Mouse (Mus musculus): Measurements from ENCODE around the gene Dlx1. TPM values are rescaled to one million over a fixed set of nuclear protein-coding genes. Genes with fewer than 3 reads are reported as not detected.
A peak's percentile ranks its signal among the peaks of the same experiment; 100 is the strongest.

Gene Dlx1
- polyA plus RNA-seq, 1 experiment from 2014 or later = 232 TPM

DNA sequence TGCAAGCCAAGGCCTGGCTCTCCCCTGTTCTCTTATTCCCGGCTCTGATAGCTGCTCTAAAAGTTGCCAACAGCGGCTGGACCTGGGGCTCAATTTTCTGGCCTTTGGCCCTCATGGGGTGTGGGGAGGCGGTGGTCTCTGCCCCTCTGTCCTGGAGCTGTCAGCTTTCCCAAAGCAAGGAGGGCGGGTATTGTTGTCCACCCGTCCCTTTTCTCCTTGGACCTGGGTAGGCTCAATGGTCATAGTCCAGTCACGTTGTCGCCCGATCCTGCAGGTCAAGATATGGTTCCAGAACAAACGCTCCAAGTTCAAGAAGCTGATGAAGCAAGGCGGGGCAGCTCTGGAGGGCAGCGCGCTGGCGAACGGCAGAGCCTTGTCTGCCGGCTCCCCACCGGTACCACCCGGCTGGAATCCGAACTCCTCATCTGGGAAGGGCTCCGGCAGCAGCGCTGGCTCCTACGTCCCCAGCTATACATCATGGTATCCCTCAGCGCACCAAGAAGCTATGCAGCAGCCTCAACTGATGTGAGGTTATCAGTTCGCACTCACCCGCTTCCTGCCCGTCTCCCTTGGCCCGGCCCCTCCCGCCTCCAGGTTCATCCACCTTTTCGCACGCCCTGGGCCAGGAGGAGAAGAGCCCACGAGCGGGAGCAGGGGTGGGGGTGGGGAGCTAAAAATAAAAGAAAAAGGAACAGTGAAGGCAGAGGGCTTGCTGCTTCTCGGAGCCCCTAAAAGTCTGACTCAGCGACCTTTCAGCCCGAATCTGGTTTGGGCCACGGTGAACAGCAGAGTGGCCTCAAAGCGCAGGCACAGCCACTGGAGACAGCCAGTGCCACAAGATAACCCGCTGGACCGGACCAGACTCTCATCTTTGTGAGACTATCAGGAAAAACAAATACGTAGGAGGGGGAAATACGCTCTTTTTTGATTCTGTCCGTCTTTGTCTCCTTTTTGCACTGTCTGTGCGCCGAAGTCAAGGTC is 4.4 kb downstream of the Dlx1 start:
- Histone ChIP-seq H3K4me3 (replicated peaks; ENCODE audit: low read length) (peak overlapping the region; percentile 55), H3K27ac (ENCODE audit: low read length) (peak overlapping the region; percentile 97), H3K9me3 (ENCODE audit: control insufficient read depth, low read length) (no peaks in the 10 kb centered on the region), H3K4me1 (replicated peaks; ENCODE audit: control insufficient read depth, insufficient read depth, low read length) (peaks cover 16% of the 10 kb centered on the region), H3K9ac (replicated peaks; ENCODE audit: low read depth, low read length) (peak overlapping the region; percentile 75), H3K4me2 (ENCODE audit: low read length) (peak overlapping the region; percentile 71), H3K27me3 (replicated peaks; ENCODE audit: control insufficient read depth, insufficient read depth, low read length) (peaks cover 28% of the 10 kb centered on the region), H3K36me3 (ENCODE audit: control insufficient read depth, insufficient read depth) (no peaks in the 10 kb centered on the region)
- 2% methylated on average over 43 of the region's 43 CpGs for WGBS
- ATAC-seq = no peak

DNA sequence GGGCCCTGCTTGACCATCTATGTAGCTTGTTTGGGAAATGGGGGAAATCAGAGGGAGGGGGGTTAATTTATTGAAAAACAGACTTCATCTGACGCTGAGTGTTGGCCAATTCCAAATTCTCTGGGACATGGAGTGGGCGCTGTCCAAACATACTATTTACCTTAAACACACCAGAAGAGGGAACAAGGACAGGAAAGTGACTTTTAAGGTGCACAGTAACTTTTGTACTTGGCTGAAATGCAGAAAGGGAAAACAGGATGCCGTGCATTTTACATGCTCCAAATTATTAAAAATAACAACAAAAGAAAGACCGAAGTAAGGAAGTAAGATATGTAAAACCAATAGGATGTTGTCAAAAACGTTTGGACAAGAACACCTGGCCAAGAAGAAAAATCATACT is 5.2 kb downstream of the Dlx1 start:
- Histone ChIP-seq H3K36me3 (ENCODE audit: control insufficient read depth, insufficient read depth) (no peaks in the 10 kb centered on the region), H3K27me3 (replicated peaks; ENCODE audit: control insufficient read depth, insufficient read depth, low read length) (peaks cover 28% of the 10 kb centered on the region), H3K4me3 (replicated peaks; ENCODE audit: low read length) (peak overlapping the region; percentile 55), H3K27ac (ENCODE audit: low read length) (peak overlapping the region; percentile 97), H3K9ac (replicated peaks; ENCODE audit: low read depth, low read length) (peak overlapping the region; percentile 75), H3K4me2 (ENCODE audit: low read length) (peak overlapping the region; percentile 71), H3K9me3 (ENCODE audit: control insufficient read depth, low read length) (no peaks in the 10 kb centered on the region), H3K4me1 (replicated peaks; ENCODE audit: control insufficient read depth, insufficient read depth, low read length) (peaks cover 16% of the 10 kb centered on the region)
- 19% methylated on average over 5 of the region's 5 CpGs for WGBS
- ATAC-seq = no peak

DNA sequence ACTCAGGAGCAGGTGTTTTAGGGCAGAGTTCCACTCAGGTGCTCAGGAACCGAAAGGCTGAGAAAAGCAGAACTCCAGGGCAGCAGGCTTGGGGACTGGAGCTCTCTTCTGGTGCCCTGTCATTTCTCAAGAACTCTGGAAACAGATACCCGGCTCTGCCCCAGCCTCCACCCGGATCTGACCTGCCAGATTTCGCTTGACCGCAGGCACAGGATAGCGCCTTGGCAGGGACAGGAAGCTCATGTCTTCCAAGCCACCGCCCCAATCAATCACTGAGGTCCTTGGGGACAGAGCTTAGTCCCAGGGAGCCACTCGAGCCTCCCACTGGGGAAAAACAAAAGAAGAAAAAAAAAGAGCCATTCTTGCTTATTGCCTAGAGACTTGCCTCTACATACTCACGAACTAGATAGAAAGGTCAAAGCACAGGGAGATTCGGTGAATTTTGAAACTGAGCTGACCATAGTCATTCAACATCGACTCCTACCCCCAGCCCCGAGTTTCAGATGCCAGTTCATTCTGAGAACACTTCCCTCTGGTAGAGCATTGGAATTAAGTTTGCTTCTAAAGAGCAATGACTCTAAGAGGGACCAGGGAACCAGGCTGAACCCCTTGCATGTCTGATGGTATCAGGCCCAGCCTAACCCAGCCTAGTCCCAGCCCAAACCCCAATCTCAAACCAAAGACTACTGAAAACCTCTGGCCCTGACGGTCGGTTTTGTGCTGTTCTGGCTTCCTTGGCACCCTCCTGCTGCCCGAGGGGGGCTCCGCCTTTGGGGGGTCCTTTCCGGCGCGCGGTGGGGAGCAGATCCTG is 6.5 kb downstream of the Dlx1 start:
- WGBS = 2% methylated on average over 20 of the region's 20 CpGs
- ATAC-seq = no peak
- peak overlapping the region; percentile 55 for H3K4me3 ChIP-seq (replicated peaks; ENCODE audit: low read length)
- peak overlapping the region; percentile 71 for H3K4me2 ChIP-seq (ENCODE audit: low read length)
- peaks cover 11% of the 10 kb centered on the region; the same call in 1 of the 2 replicates for H3K4me1 ChIP-seq (replicated peaks; ENCODE audit: control insufficient read depth, insufficient read depth, low read length)
- no peaks in the 10 kb centered on the region for H3K9me3 ChIP-seq (ENCODE audit: control insufficient read depth, low read length)
- peaks cover 27% of the 10 kb centered on the region for H3K27me3 ChIP-seq (replicated peaks; ENCODE audit: control insufficient read depth, insufficient read depth, low read length)
- H3K27ac ChIP-seq (ENCODE audit: low read length) = peak overlapping the region; percentile 82
- no peaks in the 10 kb centered on the region for H3K36me3 ChIP-seq (ENCODE audit: control insufficient read depth, insufficient read depth)
- H3K9ac ChIP-seq (replicated peaks; ENCODE audit: low read depth, low read length) = peak overlapping the region; percentile 36

- H3K4me3 ChIP-seq (replicated peaks; ENCODE audit: low read length) = peak overlapping the region; percentile 57
- H3K4me1 ChIP-seq (replicated peaks; ENCODE audit: control insufficient read depth, insufficient read depth, low read length) = peaks cover 24% of the 10 kb centered on the region
- peak overlapping the region; percentile 79 for H3K4me2 ChIP-seq (ENCODE audit: low read length)
- no peaks in the 10 kb centered on the region for H3K9me3 ChIP-seq (ENCODE audit: control insufficient read depth, low read length)
- peak; percentile 22 for ATAC-seq
- peaks cover 23% of the 10 kb centered on the region for H3K27me3 ChIP-seq (replicated peaks; ENCODE audit: control insufficient read depth, insufficient read depth, low read length)
- H3K9ac ChIP-seq (replicated peaks; ENCODE audit: low read depth, low read length) = peak overlapping the region; percentile 66
- H3K36me3 ChIP-seq (ENCODE audit: control insufficient read depth, insufficient read depth) = no peaks in the 10 kb centered on the region
- 1% methylated on average over 43 of the region's 48 CpGs for WGBS
- peak overlapping the region; percentile 93 for H3K27ac ChIP-seq (ENCODE audit: low read length)
Measured at GRCm38 (mm10) chr2:71540611-71541417, 12.9 kb downstream of the Dlx1 start.

- peak; percentile 8; the same call in 1 of the 2 replicates for ATAC-seq
- Histone ChIP-seq H3K27me3 (replicated peaks; ENCODE audit: control insufficient read depth, insufficient read depth, low read length) (peaks cover 19% of the 10 kb centered on the region), H3K36me3 (ENCODE audit: control insufficient read depth, insufficient read depth) (no peaks in the 10 kb centered on the region), H3K9ac (replicated peaks; ENCODE audit: low read depth, low read length) (peak overlapping the region; percentile 66), H3K4me2 (ENCODE audit: low read length) (peak overlapping the region; percentile 79), H3K9me3 (ENCODE audit: control insufficient read depth, low read length) (no peaks in the 10 kb centered on the region), H3K27ac (ENCODE audit: low read length) (peak overlapping the region; percentile 93), H3K4me3 (replicated peaks; ENCODE audit: low read length) (peak overlapping the region; percentile 57), H3K4me1 (replicated peaks; ENCODE audit: control insufficient read depth, insufficient read depth, low read length) (peaks cover 32% of the 10 kb centered on the region)
- whole genome bisulfite sequencing = 5% methylated on average over 37 of the region's 37 CpGs
Measured at GRCm38 (mm10) chr2:71541418-71542226, 13.7 kb downstream of the Dlx1 start.

DNA sequence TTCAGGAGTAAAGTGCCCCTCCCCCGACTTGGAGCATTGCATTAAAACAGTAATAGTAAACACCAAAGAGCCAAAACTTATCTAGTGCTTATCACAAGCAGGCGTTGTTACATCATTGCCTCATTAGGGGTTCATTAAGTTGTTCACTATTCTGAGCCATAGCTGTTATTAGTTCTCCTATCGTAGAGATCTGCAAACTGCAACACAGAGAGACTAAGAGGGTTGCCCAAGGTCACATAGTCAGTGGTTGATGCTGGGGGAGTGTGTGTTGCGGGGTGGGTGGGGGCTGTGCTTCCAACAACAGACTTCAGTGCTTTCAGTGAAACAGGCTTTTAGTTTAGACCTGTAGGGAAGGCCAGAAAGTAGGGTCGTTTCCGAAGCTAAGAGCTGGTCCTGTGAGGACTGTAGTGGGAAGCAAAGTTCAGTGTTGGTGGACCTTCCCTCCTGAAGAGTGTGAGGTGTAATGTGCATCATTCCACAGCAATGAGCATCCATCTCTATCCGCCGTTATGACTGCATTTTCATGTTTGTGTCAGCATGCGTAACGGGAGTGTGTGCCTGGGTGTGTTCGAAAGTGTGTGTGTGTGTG is 14.4 kb downstream of the Dlx1 start:
- Histone ChIP-seq H3K4me2 (ENCODE audit: low read length) (peak overlapping the region; percentile 79), H3K9ac (replicated peaks; ENCODE audit: low read depth, low read length) (peak overlapping the region; percentile 66), H3K27me3 (replicated peaks; ENCODE audit: control insufficient read depth, insufficient read depth, low read length) (peaks cover 21% of the 10 kb centered on the region; the same call in 1 of the 2 replicates), H3K4me1 (replicated peaks; ENCODE audit: control insufficient read depth, insufficient read depth, low read length) (peaks cover 38% of the 10 kb centered on the region), H3K9me3 (ENCODE audit: control insufficient read depth, low read length) (no peaks in the 10 kb centered on the region), H3K27ac (ENCODE audit: low read length) (peak overlapping the region; percentile 93), H3K4me3 (replicated peaks; ENCODE audit: low read length) (peak overlapping the region; percentile 57), H3K36me3 (ENCODE audit: control insufficient read depth, insufficient read depth) (no peaks in the 10 kb centered on the region)
- WGBS = 7% methylated on average over 11 of the region's 11 CpGs
- no peak for ATAC-seq

DNA sequence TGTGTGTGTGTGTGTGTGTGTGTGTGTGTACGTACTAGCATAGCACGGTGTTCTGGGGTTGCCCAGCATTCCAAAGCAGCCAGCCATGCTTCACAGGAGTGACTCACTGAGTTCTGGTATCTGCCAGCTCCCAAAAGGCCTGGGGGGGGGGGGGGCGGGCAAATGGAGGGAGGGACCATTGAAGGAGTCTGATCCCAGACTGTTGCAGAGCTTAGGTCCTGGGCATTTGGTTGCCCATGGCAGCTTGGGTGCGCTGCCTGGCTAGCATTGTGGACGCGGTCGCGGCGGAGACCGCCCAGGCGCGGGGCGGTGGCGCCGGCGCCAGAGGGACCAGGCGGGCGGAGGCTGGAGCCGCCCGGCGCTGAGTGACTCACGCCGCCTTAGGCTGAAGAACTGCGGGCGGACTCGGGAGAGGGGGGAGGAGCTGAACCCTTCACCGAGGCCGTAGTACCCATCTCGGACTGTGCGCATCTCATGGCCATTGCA is 14.9 kb downstream of the Dlx1 start:
- Histone ChIP-seq H3K27me3 (replicated peaks; ENCODE audit: control insufficient read depth, insufficient read depth, low read length) (peaks cover 21% of the 10 kb centered on the region; the same call in 1 of the 2 replicates), H3K36me3 (ENCODE audit: control insufficient read depth, insufficient read depth) (no peaks in the 10 kb centered on the region), H3K4me2 (ENCODE audit: low read length) (peak overlapping the region; percentile 79), H3K4me3 (replicated peaks; ENCODE audit: low read length) (peak overlapping the region; percentile 57), H3K27ac (ENCODE audit: low read length) (peak overlapping the region; percentile 93), H3K9ac (replicated peaks; ENCODE audit: low read depth, low read length) (peak overlapping the region; percentile 66), H3K9me3 (ENCODE audit: control insufficient read depth, low read length) (no peaks in the 10 kb centered on the region), H3K4me1 (replicated peaks; ENCODE audit: control insufficient read depth, insufficient read depth, low read length) (peaks cover 38% of the 10 kb centered on the region)
- peak; percentile 2; the same call in 1 of the 2 replicates for ATAC-seq
- WGBS = 1% methylated on average over 29 of the region's 30 CpGs

- peaks cover 20% of the 10 kb centered on the region; the same call in 1 of the 2 replicates for H3K27me3 ChIP-seq (replicated peaks; ENCODE audit: control insufficient read depth, insufficient read depth, low read length)
- no peak for ATAC-seq
Measured at GRCm38 (mm10) chr2:71543531-71543930, 15.6 kb downstream of the Dlx1 start.

More at GRCm38 (mm10) chr2:71543531-71543930, 15.6 kb downstream of the Dlx1 start:
- Histone ChIP-seq H3K4me3 (replicated peaks; ENCODE audit: low read length) (peak overlapping the region; percentile 57), H3K4me1 (replicated peaks; ENCODE audit: control insufficient read depth, insufficient read depth, low read length) (peaks cover 41% of the 10 kb centered on the region), H3K4me2 (ENCODE audit: low read length) (peak overlapping the region; percentile 79), H3K9ac (replicated peaks; ENCODE audit: low read depth, low read length) (peak overlapping the region; percentile 74), H3K36me3 (ENCODE audit: control insufficient read depth, insufficient read depth) (no peaks in the 10 kb centered on the region), H3K9me3 (ENCODE audit: control insufficient read depth, low read length) (no peaks in the 10 kb centered on the region), H3K27ac (ENCODE audit: low read length) (peak overlapping the region; percentile 93)
- 7% methylated on average over 9 of the region's 9 CpGs for WGBS

Data from forebrain, embryonic 16.5 days (tissue).